Mouse (Mus musculus): ENCODE data around the gene Tdp2. TPM values are rescaled to one million over a fixed set of nuclear protein-coding genes. Genes with fewer than 3 reads are reported as not detected.

The Tdp2 gene
- polyA plus RNA-seq, 1 experiment, result 28.7 TPM

- DNase-seq (ENCODE audit: low spot score), result no peak
These were observed 48.7 kb downstream of the Tdp2 start for GRCm38 (mm10) chr13:24880208-24880607.

- DNase-seq (ENCODE audit: low spot score), result no peak
These were observed 49.2 kb downstream of the Tdp2 start for GRCm38 (mm10) chr13:24880704-24881103.

- no peak for DNase-seq (ENCODE audit: low spot score)
These were observed 50.9 kb downstream of the Tdp2 start for GRCm38 (mm10) chr13:24882411-24882810.

- DNase-seq (ENCODE audit: low spot score), result no peak
These were observed 58.1 kb downstream of the Tdp2 start for GRCm38 (mm10) chr13:24889554-24889953.

Other genes starting within 250 kb of the Tdp2 start
- gene Ripor2, start 249.5 kb upstream of the Tdp2 start, polyA plus RNA-seq (2012; rRNA removed), result 1.4 and 1.5 TPM in 2 replicates
- not detected in 2 replicates for gene Armh2, start 90.4 kb upstream of the Tdp2 start, polyA plus RNA-seq (2012; rRNA removed)
- gene Gmnn, start 69.8 kb upstream of the Tdp2 start, polyA plus RNA-seq (2012; rRNA removed), result 7.9 and 9.8 TPM in 2 replicates
- gene BC005537, start 30.0 kb upstream of the Tdp2 start, polyA plus RNA-seq (2012; rRNA removed), result 92.9 and 97.0 TPM in 2 replicates
- gene Acot13, start 139 bp upstream of the Tdp2 start, polyA plus RNA-seq (2012; rRNA removed), result 94.5 and 97.4 TPM in 2 replicates
- 0.06 and 0.10 TPM in 2 replicates for gene D130043K22Rik, start 13.5 kb downstream of the Tdp2 start, polyA plus RNA-seq (2012; rRNA removed)
- gene Aldh5a1, start 106.0 kb downstream of the Tdp2 start, polyA plus RNA-seq (2012; rRNA removed), result 6.1 TPM in 2 replicates
- gene Gpld1, start 111.5 kb downstream of the Tdp2 start, polyA plus RNA-seq (2012; rRNA removed), result 13.7 and 15.2 TPM in 2 replicates
- 21.0 and 23.9 TPM in 2 replicates for gene Mrs2, start 188.7 kb downstream of the Tdp2 start, polyA plus RNA-seq (2012; rRNA removed)
- 0.40 and 0.50 TPM in 2 replicates for gene Dcdc2a, start 224.3 kb downstream of the Tdp2 start, polyA plus RNA-seq (2012; rRNA removed)